Comparison of ENCODE assay signal across 28 mouse cellular contexts in genomic region chr12:52824774-52825173, GRCm38 (mm10).
A peak's percentile ranks its signal among the peaks of the same experiment; 100 is the strongest.
DNase-seq lines count a peak whose midpoint lies in the region; ATAC-seq and TF ChIP-seq lines count a peak whose summit lies in the region.
"Had no signal": no experiment of that assay in that cellular context is flagged by ENCODE, and none has a peak within 500 bp of the region (broad histone marks: within the 10 kb centered on the region; RNA-seq: fewer than 3 reads in every experiment).

No protein-coding gene starts in this region.

- H3K27ac ChIP-seq in thymus, adult 2 months (ENCODE audit: control insufficient read depth, insufficient read depth, low read length): no peak overlapping the region
- H3K27ac ChIP-seq in embryonic facial prominence, embryonic 10.5 days (replicated peaks): no peak overlapping the region
- H3K27ac ChIP-seq: embryonic facial prominence, embryonic 12.5 days; heart, embryonic 13.5 days; hindbrain, postnatal 0 days; limb, embryonic 13.5 days; lung, embryonic 15.5 days; midbrain, embryonic 15.5 days; neural tube, embryonic 12.5 days had no signal

- H3K4me1 ChIP-seq in thymus, adult 2 months (replicated peaks; ENCODE audit: control insufficient read depth, insufficient read depth, low read length): peaks cover 13% of the 10 kb centered on the region
- H3K4me1 ChIP-seq in embryonic facial prominence, embryonic 10.5 days: no peaks in the 10 kb centered on the region
- H3K4me1 ChIP-seq: embryonic facial prominence, embryonic 12.5 days; limb, embryonic 13.5 days; midbrain, embryonic 15.5 days; neural tube, embryonic 12.5 days had no signal

- no peak for TF ChIP-seq CTCF in thymus, adult 2 months (IDR thresholded peaks at IDR 0.05; ENCODE audit: borderline replicate concordance, control insufficient read depth, extremely low read depth, insufficient read depth, low read length, poor library complexity)

- ATAC-seq in hematopoietic stem cell, adult 5-6 weeks (replicated peaks in 1 of 2; ENCODE audit: insufficient read depth in 1 of 2, low FRiP score in 2 of 2, low TSS enrichment in 1 of 2, low read depth in 1 of 2, poor library complexity in 2 of 2, severe bottlenecking in 2 of 2): peak; percentile 15 to 42; a peak in 1 of 4 replicates
- ATAC-seq: activated CD4-positive, CD25-positive, alpha-beta regulatory T cell, adult 4 months; forebrain, embryonic 14.5 days; hindbrain, postnatal 0 days; intestine, embryonic 16.5 days; midbrain, embryonic 15.5 days had no signal

- no peaks in the 10 kb centered on the region for H3K36me3 ChIP-seq in thymus, adult 2 months (ENCODE audit: control insufficient read depth, insufficient read depth, low read length)
- H3K36me3 ChIP-seq in embryonic facial prominence, embryonic 10.5 days (replicated peaks): no peaks in the 10 kb centered on the region
- H3K36me3 ChIP-seq: embryonic facial prominence, embryonic 12.5 days; heart, embryonic 13.5 days; limb, embryonic 13.5 days; lung, embryonic 15.5 days; midbrain, embryonic 15.5 days had no signal

- WGBS in thymus, adult 2 months: 8% methylated on average over 5 of the region's 5 CpGs
- 89% methylated on average over 5 of the region's 5 CpGs for WGBS in embryonic facial prominence, embryonic 10.5 days

- no peak for TF ChIP-seq POLR2A in thymus, adult 2 months (IDR thresholded peaks at IDR 0.05; ENCODE audit: control insufficient read depth, extremely low read depth, insufficient read depth, low read length, poor library complexity)

- H3K27me3 ChIP-seq in thymus, adult 2 months (ENCODE audit: control insufficient read depth, insufficient read depth, low read length): no peaks in the 10 kb centered on the region
- no peaks in the 10 kb centered on the region for H3K27me3 ChIP-seq in embryonic facial prominence, embryonic 10.5 days (replicated peaks; ENCODE audit: low read depth, poor library complexity, severe bottlenecking)
- H3K27me3 ChIP-seq: embryonic facial prominence, embryonic 12.5 days; heart, embryonic 13.5 days; limb, embryonic 13.5 days; lung, embryonic 15.5 days; midbrain, embryonic 15.5 days; neural tube, embryonic 12.5 days had no signal

- peaks cover 3% of the 10 kb centered on the region; the same call in 1 of the 2 replicates for H3K9me3 ChIP-seq in embryonic facial prominence, embryonic 10.5 days
- H3K9me3 ChIP-seq: embryonic facial prominence, embryonic 12.5 days; heart, embryonic 13.5 days; limb, embryonic 13.5 days; lung, embryonic 15.5 days; midbrain, embryonic 15.5 days; neural tube, embryonic 12.5 days had no signal

- DNase-seq in T-cell, adult 2 months (ENCODE audit: low spot score): peak; percentile 14
- peak; percentile 40 for DNase-seq in thymus, adult 2 months
- DNase-seq in thymus, postnatal 4 days: peak; percentile 39
- no peak for DNase-seq in embryonic facial prominence, embryonic 10.5 days (ENCODE audit: low spot score)
- no peak for DNase-seq in frontal cortex, adult 2 months (ENCODE audit: extremely low spot score in 1 of 2, low spot score in 1 of 2)
- DNase-seq in lung, postnatal 36 days: no peak
- DNase-seq: adrenal gland, adult 2 months; adrenal gland, postnatal 36 days; cerebellum, adult 18-20 months; cerebellum, postnatal 10 days; gastrocnemius, postnatal 25 days; heart, postnatal 14 days; kidney, adult 9 months; kidney, postnatal 10 days; layer of hippocampus, adult 9-11 months; right cerebral cortex, adult 18-20 months; spleen, adult 18-20 months had no signal

- no peak overlapping the region for H3K4me3 ChIP-seq in thymus, adult 2 months (ENCODE audit: control insufficient read depth, insufficient read depth, low read length)
- no peak overlapping the region for H3K4me3 ChIP-seq in embryonic facial prominence, embryonic 10.5 days
- H3K4me3 ChIP-seq: embryonic facial prominence, embryonic 12.5 days; heart, embryonic 13.5 days; limb, embryonic 13.5 days; lung, embryonic 15.5 days; midbrain, embryonic 15.5 days; neural tube, embryonic 12.5 days had no signal

Comparison
In these comparisons a context has a peak if more than half of its experiments do, and no peak if none do; other contexts are left out.
1. DNase-seq: peak in T-cell, adult 2 months (single experiment), thymus, adult 2 months (single experiment) and thymus, postnatal 4 days (single experiment); none in embryonic facial prominence, embryonic 10.5 days (single experiment), frontal cortex, adult 2 months (0 of 2) and lung, postnatal 36 days (single experiment).